Comparison of ENCODE assay signal across 13 mouse cellular contexts in genomic region chr13:107540784-107541634, GRCm38 (mm10).
A peak's percentile ranks its signal among the peaks of the same experiment; 100 is the strongest.
DNase-seq lines count a peak whose midpoint lies in the region; ATAC-seq lines count a peak whose summit lies in the region.
"Had no signal": no experiment of that assay in that cellular context is flagged by ENCODE, and none has a peak within 500 bp of the region (broad histone marks: within the 10 kb centered on the region; RNA-seq: fewer than 3 reads in every experiment).

No protein-coding gene starts in this region.

- 13% methylated on average over 16 of the region's 16 CpGs for WGBS in forebrain, embryonic 16.5 days
- WGBS in midbrain, embryonic 10.5 days = 50% methylated on average over 16 of the region's 16 CpGs

- peak overlapping the region; percentile 8 for H3K4me2 ChIP-seq in forebrain, embryonic 16.5 days (ENCODE audit: low read length)
- H3K4me2 ChIP-seq: heart, embryonic 15.5 days; liver, embryonic 15.5 days had no signal

- intact Hi-C loops in heart, postnatal 36 days (cut with DNase I) = no loop called here

- no peak overlapping the region for H3K4me3 ChIP-seq in forebrain, embryonic 16.5 days (replicated peaks; ENCODE audit: low read length)
- peak overlapping the region; percentile 1; the same call in 1 of the 2 replicates for H3K4me3 ChIP-seq in midbrain, embryonic 10.5 days
- H3K4me3 ChIP-seq: erythroblast, embryonic 14.5 days; heart, embryonic 15.5 days; liver, embryonic 15.5 days; megakaryocyte, embryonic 14.5 days had no signal

- peak overlapping the region; percentile 94 for H3K27ac ChIP-seq in forebrain, embryonic 16.5 days (ENCODE audit: low read length)
- peak overlapping the region; percentile 85 for H3K27ac ChIP-seq in midbrain, embryonic 10.5 days (replicated peaks)
- H3K27ac ChIP-seq: heart, embryonic 15.5 days; liver, embryonic 15.5 days had no signal

- H3K9me3 ChIP-seq in forebrain, embryonic 16.5 days (ENCODE audit: control insufficient read depth, low read length) = no peaks in the 10 kb centered on the region; the same call in 1 of the 2 replicates
- no peaks in the 10 kb centered on the region for H3K9me3 ChIP-seq in midbrain, embryonic 10.5 days (replicated peaks)
- H3K9me3 ChIP-seq: heart, embryonic 15.5 days; liver, embryonic 15.5 days had no signal

- peak; percentile 67 for DNase-seq in brain, adult 2 months (ENCODE audit: low read depth, low spot score)
- peak; percentile 4 for DNase-seq in cerebellum, adult 9-11 months
- DNase-seq in midbrain, embryonic 10.5 days (ENCODE audit: low spot score) = peak; percentile 45
- DNase-seq in heart, postnatal 36 days = no peak
- no peak for DNase-seq in adrenal gland, adult 2 months
- DNase-seq: kidney, postnatal 14 days had no signal

- H3K36me3 ChIP-seq in forebrain, embryonic 16.5 days (ENCODE audit: control insufficient read depth, insufficient read depth) = no peaks in the 10 kb centered on the region
- H3K36me3 ChIP-seq in midbrain, embryonic 10.5 days = no peaks in the 10 kb centered on the region
- H3K36me3 ChIP-seq: heart, embryonic 15.5 days; liver, embryonic 15.5 days had no signal

- peak; percentile 90 for ATAC-seq in forebrain, embryonic 16.5 days
- no peak for ATAC-seq in erythroblast, adult 5-6 weeks (replicated peaks; ENCODE audit: low FRiP score, poor library complexity, severe bottlenecking)
- ATAC-seq in erythroid progenitor cell, adult 5-6 weeks (replicated peaks; ENCODE audit: low FRiP score, poor library complexity, severe bottlenecking) = no peak

- H3K9ac ChIP-seq in forebrain, embryonic 16.5 days (replicated peaks; ENCODE audit: low read depth, low read length) = peak overlapping the region; percentile 39
- H3K9ac ChIP-seq: heart, embryonic 15.5 days; liver, embryonic 15.5 days had no signal

- no peaks in the 10 kb centered on the region for H3K27me3 ChIP-seq in forebrain, embryonic 16.5 days (replicated peaks; ENCODE audit: control insufficient read depth, insufficient read depth, low read length)
- no peaks in the 10 kb centered on the region; the same call in 1 of the 2 replicates for H3K27me3 ChIP-seq in midbrain, embryonic 10.5 days (ENCODE audit: low read depth, poor library complexity, severe bottlenecking)
- H3K27me3 ChIP-seq: heart, embryonic 15.5 days; liver, embryonic 15.5 days had no signal

- peaks cover 36% of the 10 kb centered on the region for H3K4me1 ChIP-seq in forebrain, embryonic 16.5 days (replicated peaks; ENCODE audit: control insufficient read depth, insufficient read depth, low read length)
- H3K4me1 ChIP-seq in midbrain, embryonic 10.5 days = peaks cover 44% of the 10 kb centered on the region
- H3K4me1 ChIP-seq: heart, embryonic 15.5 days; liver, embryonic 15.5 days; megakaryocyte, embryonic 14.5 days had no signal

Comparison
In these comparisons a context has a peak if more than half of its experiments do, and no peak if none do; other contexts are left out.
1. DNase-seq: peak in brain, adult 2 months (single experiment), cerebellum, adult 9-11 months (single experiment) and midbrain, embryonic 10.5 days (single experiment); none in heart, postnatal 36 days (0 of 2) and adrenal gland, adult 2 months (single experiment).